Mouse (Mus musculus) megakaryocyte, embryonic 14.5 days (primary cell): ENCODE data around the gene Tmem263.

Experiments used
- FLI1 ChIP-seq: IDR thresholded peaks from 2 replicates; pipeline ENCODE4 v1.6.1; 2012; ENCODE audit warnings: low read length, inconsistent platforms, mixed read lengths
- GATA1 ChIP-seq: IDR thresholded peaks from 3 replicates; pipeline ENCODE4 v1.6.1; 2012; ENCODE audit warnings: mixed read lengths, low read length, inconsistent platforms, borderline replicate concordance

GRCm38 (mm10) chr10:85102247-85103084 is at the start of gene Tmem263, which contains the start of gene Fhl4:
- TF ChIP-seq GATA1 (no peak), FLI1 (no peak)
